Mouse (Mus musculus) cerebellum, adult 11 months (tissue): ENCODE measurements around the gene 4931428F04Rik.

ENCODE experiments used
- DNase-seq: peaks from one replicate; pipeline ENCODE4 v3.0.0; 2022

4931428F04Rik gene

DNA sequence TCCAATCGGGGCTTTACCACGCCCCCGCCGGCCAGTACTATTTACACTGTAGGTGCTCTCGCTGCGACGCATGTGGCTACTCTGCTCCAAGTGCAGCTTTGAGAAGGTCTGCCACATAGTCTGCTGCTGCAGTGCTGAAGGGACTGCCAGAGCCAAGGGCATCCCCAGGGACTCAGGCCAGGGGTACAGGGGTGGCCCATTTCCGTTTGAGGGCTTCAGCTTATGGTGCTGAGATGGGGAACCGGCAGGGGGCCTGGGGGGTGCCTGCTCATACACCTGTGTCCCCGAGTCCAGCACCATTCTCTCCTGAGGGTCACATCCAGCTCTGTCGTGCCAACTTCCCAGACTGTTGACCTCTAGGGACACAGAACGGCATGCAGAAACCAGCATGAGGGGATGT, 4.2 kb downstream of the 4931428F04Rik start:
- no peak for DNase-seq

DNA sequence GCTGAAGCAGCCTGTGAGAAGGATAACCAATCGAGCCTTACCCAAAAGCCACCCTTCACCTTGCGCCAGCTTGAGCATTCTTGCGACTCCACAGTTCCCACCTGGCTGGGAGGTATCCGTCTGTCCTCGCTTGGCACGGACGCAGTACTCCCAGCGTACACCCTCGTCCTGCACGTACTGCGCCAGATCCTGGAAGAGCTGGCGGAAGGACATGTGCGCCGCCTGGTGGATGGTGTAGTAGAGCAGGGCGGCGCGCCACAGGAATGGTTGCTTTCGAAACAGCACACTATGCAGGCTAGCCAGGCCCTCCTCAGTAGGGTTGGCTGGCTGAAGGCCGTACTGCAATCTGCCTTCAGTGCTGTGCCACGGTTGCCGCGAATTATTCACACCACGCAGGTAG, 6.6 kb downstream of the 4931428F04Rik start:
- DNase-seq: no peak

DNA sequence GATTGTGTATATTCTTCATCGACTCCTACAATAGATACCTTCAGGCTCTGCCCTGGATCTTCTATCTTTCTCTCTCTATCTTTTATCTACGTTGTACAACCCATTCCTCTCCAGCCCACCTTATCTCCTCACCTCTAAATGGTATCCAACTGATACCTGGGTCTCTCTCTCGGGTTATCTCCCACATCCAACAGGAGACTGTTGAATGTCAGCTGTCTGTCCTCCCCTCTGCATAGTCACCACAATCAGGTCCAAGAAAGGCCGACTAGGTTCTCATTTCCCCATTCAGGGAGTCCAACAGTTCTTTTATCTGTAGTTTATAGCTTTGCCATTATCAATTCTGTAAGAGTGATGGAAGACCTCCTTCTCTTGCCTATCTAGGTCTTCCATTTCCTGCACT, 7.4 kb downstream of the 4931428F04Rik start:
- DNase-seq: no peak

DNA sequence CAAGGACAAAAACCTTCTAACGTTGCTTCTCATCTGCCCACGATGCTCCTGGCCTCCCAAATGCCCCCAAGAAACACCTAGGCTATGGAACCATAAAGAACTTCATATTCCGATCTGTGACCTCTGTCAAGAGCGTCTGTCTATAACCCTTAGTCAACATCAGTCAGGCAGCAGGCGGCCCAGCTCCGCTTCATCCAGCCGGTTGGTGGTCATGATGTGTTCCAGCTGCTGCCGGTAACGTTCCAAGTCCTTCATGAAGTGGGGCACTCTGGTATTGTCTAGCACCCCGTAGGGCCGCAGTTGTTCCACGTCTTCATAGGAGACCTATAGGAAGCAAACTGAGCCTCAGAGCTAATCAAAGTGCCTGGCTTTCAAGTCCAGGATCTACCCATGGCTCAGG, 7.8 kb downstream of the 4931428F04Rik start:
- DNase-seq: no peak

DNA sequence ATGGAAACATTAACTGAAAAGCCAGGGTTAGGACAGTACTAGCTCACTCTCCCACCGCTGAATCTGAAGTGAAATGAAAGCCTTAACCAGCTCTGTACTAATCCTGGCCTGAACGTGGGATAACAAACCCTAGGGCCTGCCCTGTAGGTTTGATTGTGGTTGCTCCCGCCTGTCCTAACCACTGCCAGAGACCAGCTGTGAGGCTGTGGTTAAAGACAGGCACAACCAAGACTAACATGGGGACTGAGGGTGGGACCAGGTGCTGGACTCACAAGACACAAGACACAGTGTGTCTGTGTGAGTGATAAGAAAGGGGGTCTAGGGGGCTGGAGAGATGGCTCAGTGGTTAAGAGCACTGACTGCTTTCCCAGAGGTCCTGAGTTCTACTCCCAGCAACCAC, 9.1 kb downstream of the 4931428F04Rik start:
- no peak for DNase-seq

DNA sequence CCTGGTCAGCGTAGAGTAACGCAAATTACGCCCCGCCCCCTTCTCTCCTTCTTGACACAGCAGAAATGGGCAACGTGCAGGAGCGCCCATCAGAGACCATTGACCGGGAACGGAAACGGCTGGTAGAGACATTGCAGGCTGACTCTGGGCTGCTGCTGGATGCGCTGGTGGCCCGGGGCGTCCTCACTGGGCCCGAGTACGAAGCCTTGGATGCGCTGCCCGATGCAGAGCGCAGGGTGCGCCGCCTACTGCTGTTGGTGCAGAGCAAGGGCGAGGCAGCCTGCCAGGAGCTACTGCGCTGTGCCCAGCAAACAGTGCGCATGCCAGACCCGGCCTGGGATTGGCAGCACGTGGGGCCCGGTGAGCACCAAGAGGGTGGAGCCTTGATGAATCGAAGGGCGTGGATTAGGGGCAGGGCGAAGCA, 10.7 kb downstream of the 4931428F04Rik start:
- DNase-seq: peak; percentile 92

DNA sequence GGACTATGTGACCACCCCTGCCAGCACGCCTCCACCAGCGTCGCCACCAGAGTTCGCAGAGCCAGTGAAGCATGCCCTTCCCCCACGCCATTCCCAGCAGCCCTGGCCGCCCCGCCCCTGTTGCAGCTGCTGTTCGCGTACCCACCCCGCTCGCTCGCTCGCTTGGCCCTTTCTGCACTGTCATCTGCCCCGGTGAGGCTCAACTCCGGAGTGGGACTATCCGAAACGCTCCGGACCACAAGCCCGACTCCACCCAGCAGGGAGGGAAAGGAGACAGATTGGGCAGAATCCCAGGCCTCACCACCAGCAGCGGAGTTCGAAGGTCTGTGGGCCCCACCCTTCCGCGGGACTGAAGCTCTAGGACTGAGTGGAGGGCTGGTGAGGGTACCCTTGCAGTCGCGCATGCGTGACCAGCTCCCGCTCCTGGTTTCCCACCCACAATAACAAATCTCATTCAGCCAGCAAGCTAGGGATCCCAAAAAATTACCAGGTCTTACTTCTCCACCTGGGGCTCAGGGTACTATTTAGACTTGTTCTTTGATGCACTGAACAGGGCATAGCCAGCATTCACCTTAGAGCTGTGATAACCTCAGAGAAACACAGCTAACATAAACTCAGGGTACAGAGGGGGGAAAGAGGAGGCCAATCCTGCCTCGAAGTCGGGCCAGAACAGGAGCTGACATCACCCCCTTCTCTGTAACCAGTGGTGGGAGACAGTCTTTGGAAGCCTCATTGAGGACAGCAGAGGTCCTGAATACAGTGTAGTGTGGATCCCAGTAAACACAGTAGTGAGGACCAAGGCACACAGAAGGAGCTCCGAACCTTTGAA, 13.2 kb downstream of the 4931428F04Rik start:
- DNase-seq: no peak

DNA sequence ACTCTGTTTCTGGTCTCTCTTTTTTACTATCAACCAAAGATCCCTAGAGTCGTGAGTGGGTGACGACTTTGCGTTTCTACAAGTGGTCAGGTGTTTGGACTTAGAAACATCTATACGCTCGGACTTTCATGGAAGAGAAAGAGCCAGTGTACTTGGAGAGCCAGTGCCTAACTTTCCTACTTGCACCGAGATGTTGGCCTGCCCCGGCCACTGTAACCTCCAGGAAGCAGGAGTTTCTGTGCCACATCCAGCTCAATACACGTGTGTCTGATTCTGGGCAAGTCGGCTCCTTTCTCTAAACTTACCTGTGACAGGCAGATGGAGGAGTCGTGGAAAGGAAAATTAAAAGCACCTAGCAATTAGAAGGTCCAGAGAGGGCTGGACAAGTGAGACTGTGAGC, 13.8 kb downstream of the 4931428F04Rik start, which contains the start of gene Nol3:
Gene Nol3 (plus strand): TSS at position 301 of the 400 bp plus-strand sequence.
- DNase-seq: no peak

DNA sequence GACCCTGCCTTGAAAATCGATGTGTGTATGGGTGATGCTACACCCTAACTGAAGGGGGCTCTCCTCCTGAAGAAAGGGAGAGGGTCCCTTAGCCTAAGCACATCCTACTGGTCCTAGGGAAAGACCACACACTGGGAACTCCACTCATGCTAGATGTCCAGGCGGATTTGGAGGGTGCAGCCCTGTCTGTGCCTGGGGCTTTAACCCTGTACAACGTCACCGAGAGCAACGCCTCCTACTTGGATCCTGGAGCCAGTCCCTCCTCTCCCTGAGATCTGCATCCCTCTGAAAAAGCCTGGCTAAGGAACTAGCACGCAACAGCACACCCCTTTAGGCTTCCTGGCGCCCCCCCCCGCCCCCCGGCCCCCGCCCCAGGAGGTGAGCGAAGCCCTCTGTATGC, 14.3 kb downstream of the 4931428F04Rik start:
- no peak for DNase-seq

DNA sequence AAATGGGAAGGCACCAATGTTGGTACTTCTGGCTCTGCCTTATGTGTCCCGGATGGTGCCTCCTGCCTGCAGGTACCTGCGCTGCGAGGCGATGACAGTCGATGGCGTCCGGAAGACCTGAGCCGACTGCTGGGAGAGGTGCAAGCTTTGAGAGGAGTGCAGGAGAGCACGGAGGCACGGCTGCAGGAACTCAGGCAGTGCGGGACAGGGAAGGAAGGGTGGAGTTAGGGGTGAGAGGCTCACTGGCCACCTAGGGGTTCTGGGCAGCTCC, 18.8 kb downstream of the 4931428F04Rik start:
- DNase-seq: no peak

DNA sequence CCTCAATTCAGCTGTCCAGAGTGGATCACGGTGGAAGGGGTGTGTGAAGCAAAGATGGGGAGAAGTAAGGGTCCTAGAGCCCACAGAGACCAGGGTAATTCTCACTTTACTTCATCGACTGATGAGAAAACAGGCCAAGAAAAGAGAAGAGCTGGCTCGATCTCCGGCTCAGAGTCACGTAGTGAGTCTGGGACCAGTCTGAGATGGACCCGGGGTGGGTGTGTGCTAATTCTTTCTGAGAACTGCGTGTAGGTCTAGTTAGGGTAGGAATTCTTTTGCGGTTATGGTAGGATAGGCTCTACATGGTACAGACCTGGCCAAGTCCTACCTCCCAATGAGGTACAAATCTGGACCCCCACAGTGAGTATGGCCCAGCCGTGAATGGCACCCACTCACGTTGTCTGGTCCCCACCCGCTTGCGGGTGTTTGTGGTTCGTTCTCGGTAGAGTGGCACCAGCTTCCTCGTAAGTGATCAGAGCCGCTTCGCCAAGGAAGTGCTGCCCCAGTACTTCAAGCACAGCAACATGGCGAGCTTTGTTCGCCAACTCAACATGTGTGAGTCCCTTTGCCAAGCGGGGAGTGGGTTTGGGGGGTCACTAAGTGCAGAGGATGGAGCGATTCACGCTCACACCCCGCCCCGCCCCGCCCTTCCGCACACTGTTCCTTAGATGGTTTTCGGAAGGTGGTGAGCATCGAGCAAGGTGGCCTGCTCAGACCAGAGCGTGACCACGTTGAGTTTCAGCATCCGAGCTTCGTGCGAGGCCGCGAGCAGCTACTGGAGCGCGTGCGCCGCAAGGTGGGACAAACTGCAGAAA, 19.4 kb downstream of the 4931428F04Rik start:
- DNase-seq: no peak

DNA sequence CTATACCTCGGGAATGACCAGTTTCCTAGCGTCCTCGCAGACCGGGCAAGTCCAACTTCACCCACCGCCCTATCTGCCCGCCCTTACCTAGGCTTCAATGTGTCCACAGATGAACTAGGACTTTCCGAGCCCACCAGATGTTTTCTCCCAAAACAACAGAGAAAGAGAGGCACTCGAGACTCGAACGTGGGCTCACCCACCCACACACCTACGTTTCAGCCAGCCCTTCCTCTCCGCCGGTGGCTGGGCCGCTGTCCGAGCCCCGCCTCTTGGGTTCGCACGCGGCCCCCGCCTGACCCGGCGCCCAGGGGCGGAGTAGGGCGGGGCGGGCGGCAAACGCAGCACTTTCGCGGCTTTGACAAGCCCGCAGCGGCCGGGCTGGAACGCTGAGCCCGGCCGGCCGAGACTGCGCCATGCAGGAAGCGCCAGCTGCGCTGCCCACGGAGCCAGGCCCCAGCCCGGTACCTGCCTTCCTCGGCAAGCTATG, 20.2 kb downstream of the 4931428F04Rik start, which contains the start of gene Hsf4:
Gene Hsf4 (plus strand): TSS at position 341 of the 487 bp plus-strand sequence.
- DNase-seq: peak; percentile 59

DNA sequence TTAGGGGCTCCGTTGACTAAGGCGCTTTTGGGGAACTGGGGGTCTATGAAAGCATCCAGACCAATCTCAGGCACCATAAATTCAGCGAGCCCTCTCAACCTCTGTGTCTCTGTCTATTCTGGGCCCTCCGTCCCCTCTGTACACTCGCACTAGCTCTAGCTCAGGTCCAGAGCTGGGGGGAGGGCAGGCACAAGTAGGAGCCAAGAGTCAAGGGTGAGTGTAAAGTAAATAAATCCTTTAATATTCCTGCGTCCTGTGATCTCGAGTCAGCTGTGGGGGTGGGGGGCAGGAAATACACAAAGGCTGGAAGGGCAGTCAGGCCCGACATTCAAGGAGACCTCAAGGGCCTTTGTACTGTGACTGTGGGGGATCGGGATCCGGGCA, 20.6 kb downstream of the 4931428F04Rik start:
- no peak for DNase-seq

DNA sequence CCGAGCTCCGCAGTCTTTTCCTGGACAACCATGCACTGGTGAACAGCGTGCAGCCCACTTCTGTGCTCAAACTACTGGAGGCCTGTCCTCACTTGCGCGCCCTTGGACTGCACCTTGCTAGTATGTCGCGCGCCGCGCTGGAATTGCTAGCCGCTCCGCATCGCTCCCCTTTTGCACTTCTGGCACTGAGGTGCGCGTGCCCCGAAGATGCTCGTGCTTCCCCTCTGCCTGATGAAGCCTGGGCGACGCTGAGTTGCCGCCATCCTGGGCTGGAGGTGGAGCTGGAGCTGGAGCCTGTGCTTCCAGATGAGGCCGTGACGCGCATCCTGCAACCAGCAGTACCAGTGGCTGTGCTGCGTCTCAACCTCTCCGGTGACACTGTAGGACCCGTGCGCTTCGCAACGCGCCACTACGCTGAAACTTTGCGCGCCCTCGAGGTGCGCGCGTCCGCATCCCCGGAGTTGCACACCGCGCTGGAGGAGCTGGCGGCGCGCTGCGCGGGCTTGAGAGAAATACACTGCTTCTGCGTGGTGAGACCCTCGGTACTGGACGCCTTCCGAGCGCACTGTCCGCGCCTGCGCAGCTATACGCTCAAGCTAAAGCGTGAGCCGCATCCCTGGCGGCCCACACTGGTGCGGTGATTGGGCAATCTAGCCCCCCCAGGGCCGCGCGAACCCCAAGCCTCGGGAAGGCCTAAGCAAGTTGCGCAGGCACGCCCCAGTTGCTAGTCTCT, 21.2 kb downstream of the 4931428F04Rik start:
- peak; percentile 68 for DNase-seq

DNA sequence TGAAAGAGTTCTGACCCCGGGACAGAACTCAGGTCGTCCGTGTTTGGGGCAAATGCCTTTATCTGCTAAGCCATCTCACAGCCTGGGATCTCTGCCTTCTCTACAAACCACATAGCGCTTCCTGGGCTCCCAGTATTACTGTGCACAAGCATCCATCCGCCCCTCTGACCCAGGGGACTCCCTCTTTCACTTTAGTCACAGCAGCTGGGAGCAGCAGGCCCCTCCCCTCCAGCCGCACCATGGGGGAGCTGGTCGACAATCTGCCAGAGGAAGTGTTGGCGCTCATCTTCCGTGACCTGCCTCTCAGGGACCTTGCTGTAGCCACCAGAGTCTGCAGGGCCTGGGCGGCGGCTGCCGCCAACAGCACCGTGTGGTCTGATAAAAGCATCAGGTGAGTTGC, 22.9 kb downstream of the 4931428F04Rik start:
- no peak for DNase-seq

DNA sequence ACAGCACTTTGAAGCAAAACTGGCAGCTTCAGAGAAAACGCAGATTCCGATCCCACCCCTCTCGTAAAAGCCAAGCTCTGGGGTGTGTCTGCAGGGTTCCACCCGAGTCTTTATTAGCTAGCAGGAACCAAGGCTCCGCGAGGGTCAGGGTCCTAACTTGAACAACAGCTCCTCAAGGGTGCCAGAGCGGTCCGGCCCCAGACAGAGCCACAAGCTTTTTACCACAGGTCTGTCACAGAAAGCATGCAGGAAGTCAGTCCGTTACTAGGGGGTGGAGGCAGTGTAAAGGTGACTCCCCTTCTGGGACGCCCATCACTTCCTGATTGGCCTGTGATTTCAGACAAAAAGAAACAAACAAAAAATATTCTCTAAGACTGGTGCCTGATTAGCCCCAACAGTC, 24.5 kb downstream of the 4931428F04Rik start:
- DNase-seq: no peak

DNA sequence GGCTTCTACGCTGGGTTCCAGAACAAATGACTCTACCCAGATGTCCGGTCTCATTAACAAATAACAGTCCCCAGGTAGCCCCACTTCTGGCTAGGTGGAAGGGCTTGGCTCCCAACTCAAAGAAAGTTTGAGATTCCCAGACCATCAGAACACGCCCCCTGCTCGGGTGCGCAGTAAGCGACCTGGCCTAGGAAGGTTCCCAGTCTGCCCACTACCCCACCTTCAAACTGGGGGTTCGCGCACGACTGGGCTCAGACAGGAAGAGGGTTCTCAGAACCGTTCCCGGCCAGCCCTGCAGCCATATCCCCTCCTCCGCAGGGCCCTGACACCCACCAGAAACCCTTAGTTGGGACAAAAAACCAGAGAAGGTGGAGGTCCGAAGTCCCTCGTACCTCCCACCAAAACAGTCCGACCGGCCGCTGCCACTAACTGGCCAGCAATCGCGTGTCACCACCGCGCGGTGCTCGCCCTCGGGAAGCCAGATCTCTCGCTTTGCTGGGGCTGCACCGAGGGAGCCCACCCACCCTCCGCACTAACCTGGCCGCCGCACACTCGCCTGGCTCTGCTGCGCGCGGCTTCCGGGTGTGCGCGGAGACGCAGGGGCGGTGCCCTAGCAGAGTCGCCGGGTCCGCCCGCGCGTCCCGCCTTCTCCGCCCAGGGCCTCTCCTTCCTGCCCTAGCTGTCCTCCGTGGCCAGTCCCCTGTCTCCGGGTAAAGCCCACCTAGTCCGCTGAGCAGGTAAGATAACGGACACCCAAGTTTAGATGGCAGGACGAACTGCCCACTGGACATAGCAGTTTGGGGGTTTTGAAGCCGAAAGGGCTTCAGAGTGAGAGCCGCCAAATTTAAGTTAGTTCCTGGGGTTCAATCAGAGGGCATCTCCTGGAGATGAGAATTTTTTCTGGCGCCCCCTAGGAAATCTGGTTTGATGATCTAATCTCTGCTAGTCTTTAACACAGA, 25.4 kb downstream of the 4931428F04Rik start, which contains the start of the genes Tradd and Fbxl8:
Gene Tradd (minus strand): TSS at position 586 of the 959 bp plus-strand sequence.
Gene Fbxl8 (plus strand): TSS at position 625 of the 959 bp plus-strand sequence.
- DNase-seq: peak; percentile 50

DNA sequence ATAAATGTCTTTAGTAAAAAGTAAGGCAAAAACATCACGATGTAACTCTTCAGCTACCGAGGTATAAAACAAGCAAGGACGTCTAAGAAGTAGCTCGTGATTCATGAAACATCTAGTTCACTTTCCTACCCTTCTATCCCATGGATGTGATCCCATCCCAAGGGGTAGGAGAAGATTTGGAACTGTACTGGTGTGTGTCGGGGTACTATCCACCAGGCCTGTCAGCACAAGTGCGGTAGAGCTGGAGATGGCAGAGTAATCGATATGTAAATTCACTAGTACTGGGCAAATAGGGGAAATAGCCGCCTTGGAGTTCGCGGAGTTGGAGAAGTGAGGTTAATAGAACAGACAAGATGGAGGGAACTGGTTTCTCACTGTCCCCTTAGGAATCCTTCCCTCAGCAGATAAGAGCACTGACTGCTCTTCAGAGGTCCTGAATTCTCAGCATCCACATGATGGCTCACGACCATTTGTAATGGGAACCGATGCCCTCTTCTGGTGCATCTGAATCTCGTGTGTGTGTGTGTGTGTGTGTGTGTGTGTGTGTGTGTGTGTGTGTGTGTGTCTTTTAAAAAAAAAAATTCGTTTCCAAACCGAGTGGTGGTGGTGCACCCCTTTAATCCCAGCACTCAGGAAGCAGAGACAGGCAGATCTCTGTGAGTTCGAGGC, 26.3 kb downstream of the 4931428F04Rik start:
- DNase-seq: no peak

DNA sequence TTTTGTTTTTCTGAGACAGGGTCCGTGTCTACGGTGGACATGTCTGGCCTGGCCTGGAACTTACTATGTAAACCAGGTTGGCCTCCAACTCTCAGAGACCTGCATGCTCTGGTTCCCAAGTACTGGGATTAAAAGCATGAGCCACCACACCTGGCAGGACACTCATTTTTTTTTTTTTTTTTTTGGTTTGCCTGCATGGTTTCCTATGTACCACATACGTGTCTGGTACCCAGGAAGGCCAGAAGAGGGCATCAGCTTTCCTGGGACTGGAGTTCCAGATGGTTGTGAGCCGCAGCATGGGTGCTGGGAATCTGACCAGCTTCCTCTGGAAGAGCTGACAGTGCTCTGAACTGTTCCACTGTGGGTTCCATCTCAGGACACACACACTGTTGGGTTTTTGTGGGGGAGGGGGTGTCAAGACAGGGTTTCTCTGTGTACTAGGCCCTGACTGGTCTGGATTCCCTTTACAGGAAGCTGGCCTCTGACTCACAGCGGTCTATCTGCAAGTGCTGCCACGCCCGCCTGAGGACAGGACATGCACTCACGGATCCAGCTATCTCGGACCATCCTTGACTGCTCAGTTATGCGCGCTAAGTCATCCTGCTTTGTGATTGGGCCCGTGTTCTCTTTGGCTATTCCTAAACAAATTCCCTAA, 28.2 kb downstream of the 4931428F04Rik start:
- DNase-seq: no peak

DNA sequence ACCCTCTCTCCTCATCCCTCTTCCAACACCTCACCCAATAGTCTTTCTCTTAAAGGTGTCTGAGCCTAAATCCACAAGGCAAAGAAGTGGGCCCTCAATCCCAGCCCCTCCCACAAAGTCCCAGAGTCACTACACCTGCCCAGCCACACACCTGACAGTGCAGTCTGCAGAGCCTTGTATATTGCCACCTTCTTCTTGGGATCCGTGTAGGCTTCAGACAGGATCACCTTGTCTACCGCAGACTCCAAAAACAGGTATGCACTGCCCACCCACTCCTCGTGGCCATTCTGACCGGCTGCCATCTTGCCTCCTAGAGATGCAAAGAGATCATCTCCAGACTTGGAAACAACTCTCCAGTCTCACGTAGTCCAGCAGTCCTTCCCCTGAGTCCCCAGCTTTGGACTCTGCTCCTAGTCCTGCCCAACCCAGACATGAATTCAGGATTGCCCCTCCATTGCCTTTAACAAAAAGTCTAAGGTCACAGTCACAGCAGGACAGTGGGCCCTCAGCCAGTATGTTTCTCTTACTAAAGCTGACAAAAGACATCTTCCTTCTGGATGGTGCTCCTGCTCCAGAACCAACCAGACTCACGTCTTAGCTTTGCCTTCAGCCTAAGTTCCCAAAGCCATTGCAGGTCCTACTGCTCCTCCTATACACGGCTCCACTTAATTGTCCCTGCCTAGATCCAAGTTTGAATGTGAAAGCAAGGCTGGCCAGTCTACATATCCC, 29.1 kb downstream of the 4931428F04Rik start:
- DNase-seq: no peak
